Mouse (Mus musculus): Measurements from ENCODE around the gene Kcnip4. TPM values are rescaled to one million over a fixed set of nuclear protein-coding genes. Genes with fewer than 3 reads are reported as not detected.

Kcnip4 gene
- polyA plus RNA-seq, 1 experiment, result not detected

DNA sequence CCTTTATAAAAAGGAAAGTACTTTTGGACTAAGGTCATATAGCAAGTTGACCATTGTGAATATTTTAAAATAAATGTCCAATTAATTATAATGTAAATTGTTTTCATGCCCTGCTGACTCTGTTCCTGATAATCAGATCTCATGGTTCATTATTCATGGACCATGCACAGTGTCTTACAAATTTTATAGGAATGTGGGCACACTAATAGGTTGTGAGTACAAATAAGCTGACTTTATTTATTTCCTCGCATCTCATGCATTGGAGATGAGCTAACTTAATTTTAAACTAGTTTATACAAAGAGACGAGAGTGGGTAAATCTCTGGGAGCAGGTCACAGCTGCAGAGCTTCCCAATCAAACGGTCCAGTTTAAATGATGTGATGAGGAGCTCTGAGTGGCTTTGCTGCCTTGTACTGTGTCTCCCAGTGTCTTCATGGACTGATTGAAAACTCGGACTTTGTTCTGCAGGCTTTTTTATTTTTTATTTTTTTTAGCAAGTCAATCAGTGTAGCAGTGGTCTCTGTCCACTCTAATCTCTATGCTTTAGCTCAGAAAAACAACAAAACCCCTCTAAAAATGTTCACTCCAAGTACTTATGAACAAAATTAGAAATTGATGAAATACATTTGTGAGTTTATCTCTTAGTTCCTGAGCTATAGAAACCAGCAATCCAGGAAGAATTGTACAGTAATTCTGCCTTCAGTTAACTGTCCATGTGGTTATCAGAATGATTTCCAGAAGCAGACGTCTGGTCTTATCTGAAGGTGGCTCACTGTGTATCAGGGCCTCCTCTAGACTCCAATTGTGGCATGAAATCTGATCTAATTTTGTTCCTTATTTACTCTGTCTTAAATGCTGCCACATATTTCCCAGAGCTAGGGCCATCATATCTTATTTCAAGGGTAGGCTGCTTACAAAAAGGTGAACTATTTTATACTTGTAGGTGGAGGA, 979.6 kb downstream of the Kcnip4 start:
- Histone ChIP-seq H3K4me3 (ENCODE audit: insufficient read depth, low read depth, low read length) (no peak overlapping the region), H3K27ac (replicated peaks; ENCODE audit: low read depth, low read length) (no peak overlapping the region), H3K4me1 (ENCODE audit: control insufficient read depth, insufficient read depth, insufficient read length, low read length) (no peaks in the 10 kb centered on the region)

DNA sequence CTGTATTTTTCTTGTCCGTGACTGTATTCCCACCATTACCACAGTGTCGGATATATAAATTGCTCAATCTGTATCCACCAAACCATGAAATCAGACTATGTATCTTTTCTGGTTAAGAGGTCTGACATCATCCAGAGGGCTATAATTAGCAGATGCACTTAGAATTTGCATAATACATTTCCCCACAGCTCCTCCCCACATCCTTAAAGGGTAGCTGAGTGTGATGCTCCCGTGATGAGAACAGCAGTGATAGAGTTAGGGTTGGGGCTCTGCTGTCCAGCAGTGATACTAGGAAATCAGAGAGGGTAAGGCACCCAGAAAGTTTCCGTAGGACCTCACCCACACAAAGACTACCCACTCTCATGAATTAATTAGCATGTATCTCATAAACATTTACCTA, 1006.7 kb downstream of the Kcnip4 start:
- no peak overlapping the region for H3K4me3 ChIP-seq (ENCODE audit: insufficient read depth, low read depth, low read length)
- H3K4me1 ChIP-seq (ENCODE audit: control insufficient read depth, insufficient read depth, insufficient read length, low read length), result no peaks in the 10 kb centered on the region
- H3K27ac ChIP-seq (replicated peaks; ENCODE audit: low read depth, low read length), result no peak overlapping the region

DNA sequence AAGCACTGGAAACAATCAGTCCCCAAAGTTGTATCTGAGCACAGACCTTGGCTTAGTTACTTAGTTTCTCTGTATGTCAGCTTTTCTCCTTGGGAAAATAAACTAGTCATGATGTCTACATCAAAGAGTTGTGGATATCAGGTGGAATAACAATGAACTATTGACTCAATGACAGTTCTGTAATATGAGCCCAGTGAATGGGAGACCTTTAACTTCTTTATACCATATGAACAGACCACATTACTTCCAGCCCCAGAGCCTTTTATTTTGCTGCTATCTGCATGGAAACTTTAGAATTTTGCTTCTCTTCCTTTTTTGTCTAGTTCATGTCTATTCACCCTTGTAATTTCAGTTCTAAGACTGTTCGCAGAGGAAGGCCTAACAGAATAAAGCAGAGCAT, 1011.4 kb downstream of the Kcnip4 start:
- Histone ChIP-seq H3K4me1 (ENCODE audit: control insufficient read depth, insufficient read depth, insufficient read length, low read length) (no peaks in the 10 kb centered on the region), H3K27ac (replicated peaks; ENCODE audit: low read depth, low read length) (no peak overlapping the region), H3K4me3 (ENCODE audit: insufficient read depth, low read depth, low read length) (no peak overlapping the region)

DNA sequence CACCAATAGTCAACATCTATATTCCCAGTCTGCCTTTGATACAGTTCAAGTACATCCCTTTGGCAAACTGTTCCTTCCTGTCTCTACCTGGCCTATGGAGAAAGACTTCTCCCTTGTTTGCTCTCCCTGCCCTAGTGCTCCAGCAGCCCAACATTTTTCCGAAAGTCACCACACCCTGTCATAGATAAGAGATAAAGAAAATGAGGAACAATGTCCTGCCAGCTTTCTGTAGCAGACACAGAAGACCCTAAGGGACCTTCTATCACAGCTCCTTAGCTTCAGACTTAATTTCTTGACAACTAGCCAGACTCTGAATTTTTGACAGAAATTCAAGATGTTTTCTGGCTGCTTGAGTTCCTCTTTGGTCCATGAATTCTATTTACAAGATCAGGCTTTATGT, 1013.4 kb downstream of the Kcnip4 start:
- Histone ChIP-seq H3K27ac (replicated peaks; ENCODE audit: low read depth, low read length) (no peak overlapping the region), H3K4me3 (ENCODE audit: insufficient read depth, low read depth, low read length) (no peak overlapping the region), H3K4me1 (ENCODE audit: control insufficient read depth, insufficient read depth, insufficient read length, low read length) (no peaks in the 10 kb centered on the region)

DNA sequence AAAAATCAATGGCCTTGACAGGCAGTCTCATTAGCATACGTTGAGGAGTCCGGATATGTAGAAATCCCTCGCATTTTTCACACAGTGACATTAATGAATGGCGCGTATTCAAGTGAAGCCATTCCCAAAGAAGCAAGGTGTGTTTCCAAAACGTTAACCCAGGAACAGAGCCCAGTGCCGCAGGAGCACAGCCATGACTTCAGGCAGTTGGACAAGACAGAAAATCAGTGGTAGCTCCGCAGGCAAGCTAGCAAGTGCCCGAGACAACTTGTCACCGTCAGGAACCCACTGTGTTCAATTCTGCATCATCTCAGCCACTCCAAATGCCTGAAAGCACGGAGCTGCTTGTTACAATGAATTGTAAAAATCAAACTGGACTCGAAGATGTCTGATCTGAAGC, 1014.5 kb downstream of the Kcnip4 start:
- Histone ChIP-seq H3K4me3 (ENCODE audit: insufficient read depth, low read depth, low read length) (no peak overlapping the region), H3K4me1 (ENCODE audit: control insufficient read depth, insufficient read depth, insufficient read length, low read length) (no peaks in the 10 kb centered on the region), H3K27ac (replicated peaks; ENCODE audit: low read depth, low read length) (no peak overlapping the region)

- H3K4me3 ChIP-seq (ENCODE audit: insufficient read depth, low read depth, low read length), result no peak overlapping the region
- no peaks in the 10 kb centered on the region for H3K4me1 ChIP-seq (ENCODE audit: control insufficient read depth, insufficient read depth, insufficient read length, low read length)
- H3K27ac ChIP-seq (replicated peaks; ENCODE audit: low read depth, low read length), result no peak overlapping the region
These were observed 1015.3 kb downstream of the Kcnip4 start for GRCm38 (mm10) chr5:48509194-48509930.

DNA sequence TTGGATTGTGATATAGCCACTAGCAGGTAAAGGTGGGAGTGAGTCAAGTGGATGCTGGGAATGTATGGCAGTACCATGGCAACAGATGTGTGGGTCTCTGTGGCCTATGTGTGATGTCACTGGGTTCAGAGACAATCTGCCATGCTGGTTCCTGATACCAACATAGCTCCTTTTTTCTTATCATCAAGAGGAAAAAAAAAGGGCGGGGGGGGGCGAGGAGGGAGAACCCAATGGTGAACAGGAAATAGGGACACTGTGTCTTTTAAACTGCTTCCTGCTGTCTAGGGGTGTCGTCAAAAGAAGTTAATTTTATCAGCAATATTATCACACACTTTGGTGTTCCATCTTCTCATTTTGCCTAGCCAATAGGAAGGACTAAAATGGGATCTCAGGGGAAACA, 1021.6 kb downstream of the Kcnip4 start:
- no peaks in the 10 kb centered on the region for H3K4me1 ChIP-seq (ENCODE audit: control insufficient read depth, insufficient read depth, insufficient read length, low read length)
- no peak overlapping the region for H3K4me3 ChIP-seq (ENCODE audit: insufficient read depth, low read depth, low read length)
- H3K27ac ChIP-seq (replicated peaks; ENCODE audit: low read depth, low read length), result no peak overlapping the region

DNA sequence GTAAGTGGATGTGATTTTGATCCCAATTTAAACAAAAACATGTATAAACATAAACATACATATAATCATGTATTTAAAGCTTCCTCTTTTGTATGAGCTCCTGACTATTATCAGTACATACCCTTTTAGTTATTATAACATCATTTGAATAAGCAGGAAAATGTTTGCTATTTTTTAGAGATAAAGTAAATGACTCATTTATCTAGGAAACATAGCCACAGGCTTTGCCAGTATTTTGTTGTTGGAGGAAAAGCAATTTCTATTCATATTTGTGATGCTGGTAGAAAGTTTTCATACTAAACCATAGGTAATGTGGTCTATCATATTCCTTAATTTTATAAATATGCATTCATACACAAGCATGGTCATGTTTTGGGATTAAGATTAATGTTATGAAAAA, 1022.3 kb downstream of the Kcnip4 start:
- Histone ChIP-seq H3K27ac (replicated peaks; ENCODE audit: low read depth, low read length) (no peak overlapping the region), H3K4me3 (ENCODE audit: insufficient read depth, low read depth, low read length) (no peak overlapping the region), H3K4me1 (ENCODE audit: control insufficient read depth, insufficient read depth, insufficient read length, low read length) (no peaks in the 10 kb centered on the region)

- Histone ChIP-seq H3K4me3 (ENCODE audit: insufficient read depth, low read depth, low read length) (no peak overlapping the region), H3K27ac (replicated peaks; ENCODE audit: low read depth, low read length) (no peak overlapping the region), H3K4me1 (ENCODE audit: control insufficient read depth, insufficient read depth, insufficient read length, low read length) (no peaks in the 10 kb centered on the region)
These were observed 1024.5 kb downstream of the Kcnip4 start for GRCm38 (mm10) chr5:48500204-48500603.

GRCm38 (mm10) chr5:48490864-48491477, 1033.7 kb downstream of the Kcnip4 start:
- Histone ChIP-seq H3K27ac (replicated peaks; ENCODE audit: low read depth, low read length) (no peak overlapping the region), H3K4me3 (ENCODE audit: insufficient read depth, low read depth, low read length) (no peak overlapping the region), H3K4me1 (ENCODE audit: control insufficient read depth, insufficient read depth, insufficient read length, low read length) (no peaks in the 10 kb centered on the region)

DNA sequence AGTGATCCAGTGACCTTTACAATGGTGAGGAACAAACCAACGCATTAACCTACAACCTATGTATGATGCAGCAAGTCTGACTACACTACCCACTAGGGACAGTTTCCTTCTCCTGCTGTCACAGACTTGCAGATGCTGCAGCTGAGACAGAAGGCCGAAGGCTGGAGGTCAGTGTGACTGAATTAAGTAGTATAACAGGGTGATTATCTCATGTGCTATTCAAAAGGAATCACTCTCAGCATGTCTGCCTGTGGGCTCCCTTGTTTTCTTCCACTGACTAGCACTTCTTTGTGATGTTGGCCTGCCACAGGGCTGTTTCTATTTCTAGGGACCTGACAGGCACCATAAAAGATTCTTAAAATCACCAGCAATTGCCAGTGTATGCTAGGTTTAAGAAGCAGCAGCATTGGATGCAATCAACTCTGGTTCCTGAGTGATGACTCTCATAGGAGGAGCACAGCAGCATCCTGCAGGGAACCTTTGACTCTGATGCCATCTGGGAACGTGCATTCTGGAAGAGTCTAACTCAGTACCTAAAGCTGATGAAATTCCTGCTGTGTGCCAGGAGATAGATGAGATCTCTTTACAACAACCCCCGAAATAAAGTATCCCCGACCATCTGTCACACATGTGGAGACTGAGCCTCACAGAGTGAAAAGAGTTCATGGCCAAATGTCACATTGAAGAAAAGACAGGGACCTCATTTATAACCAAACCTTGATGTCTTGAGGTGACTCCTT, 1035.0 kb downstream of the Kcnip4 start:
- no peaks in the 10 kb centered on the region for H3K4me1 ChIP-seq (ENCODE audit: control insufficient read depth, insufficient read depth, insufficient read length, low read length)
- no peak overlapping the region for H3K4me3 ChIP-seq (ENCODE audit: insufficient read depth, low read depth, low read length)
- no peak overlapping the region for H3K27ac ChIP-seq (replicated peaks; ENCODE audit: low read depth, low read length)

DNA sequence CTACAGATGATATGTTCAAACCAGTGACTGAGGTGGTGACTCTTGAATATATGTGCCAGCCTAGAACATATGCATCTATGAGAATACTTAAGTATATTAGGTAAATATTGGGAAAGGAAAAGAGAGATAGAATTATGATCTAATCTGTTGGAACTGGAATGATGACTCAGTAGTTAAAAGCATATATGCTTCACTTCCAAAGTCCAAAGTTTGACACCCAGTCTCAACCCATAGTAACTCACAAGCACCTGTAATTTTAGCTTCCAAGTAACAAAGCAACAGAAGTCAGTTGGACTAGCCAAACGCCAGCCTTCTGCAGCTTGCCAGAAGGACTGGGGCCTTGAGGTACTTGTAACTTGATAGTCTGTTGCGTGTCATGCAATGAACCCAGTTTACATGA, 1041.6 kb downstream of the Kcnip4 start:
- Histone ChIP-seq H3K4me1 (ENCODE audit: control insufficient read depth, insufficient read depth, insufficient read length, low read length) (no peaks in the 10 kb centered on the region), H3K4me3 (ENCODE audit: insufficient read depth, low read depth, low read length) (no peak overlapping the region), H3K27ac (replicated peaks; ENCODE audit: low read depth, low read length) (no peak overlapping the region)

- Histone ChIP-seq H3K4me1 (ENCODE audit: control insufficient read depth, insufficient read depth, insufficient read length, low read length) (no peaks in the 10 kb centered on the region), H3K27ac (replicated peaks; ENCODE audit: low read depth, low read length) (no peak overlapping the region), H3K4me3 (ENCODE audit: insufficient read depth, low read depth, low read length) (no peak overlapping the region)
These were observed 1064.5 kb downstream of the Kcnip4 start for GRCm38 (mm10) chr5:48460221-48460620.

DNA sequence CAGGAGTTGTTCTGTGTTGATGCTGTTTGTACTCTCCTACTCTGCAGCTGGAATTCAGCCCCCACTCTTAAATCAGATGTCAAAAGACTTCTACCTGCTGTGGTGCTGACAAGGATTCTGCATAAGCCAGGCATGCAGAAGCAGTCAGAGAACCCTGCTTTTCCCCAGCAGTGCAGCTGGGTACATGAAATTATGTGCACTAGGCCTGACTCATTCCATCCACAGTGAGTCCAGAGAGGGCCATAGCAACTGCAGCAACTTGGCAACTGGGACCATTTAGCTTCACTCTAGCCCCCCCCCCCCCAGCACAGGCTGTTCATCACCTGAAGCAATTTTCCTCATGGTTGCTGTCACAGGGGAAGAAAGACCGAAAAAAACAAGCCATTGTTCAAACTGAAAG, 1075.8 kb downstream of the Kcnip4 start:
- no peak overlapping the region for H3K27ac ChIP-seq (replicated peaks; ENCODE audit: low read depth, low read length)
- H3K4me3 ChIP-seq (ENCODE audit: insufficient read depth, low read depth, low read length), result no peak overlapping the region
- H3K4me1 ChIP-seq (ENCODE audit: control insufficient read depth, insufficient read depth, insufficient read length, low read length), result no peaks in the 10 kb centered on the region

GRCm38 (mm10) chr5:48430459-48430858, 1094.2 kb downstream of the Kcnip4 start:
- H3K4me1 ChIP-seq (ENCODE audit: control insufficient read depth, insufficient read depth, insufficient read length, low read length), result no peaks in the 10 kb centered on the region
- H3K4me3 ChIP-seq (ENCODE audit: insufficient read depth, low read depth, low read length), result no peak overlapping the region
- no peak overlapping the region for H3K27ac ChIP-seq (replicated peaks; ENCODE audit: low read depth, low read length)

Data from brown adipose tissue, adult 24 weeks (tissue).